Mouse (Mus musculus) MEL (cell line): ENCODE results near the gene Chd3. TPM values are rescaled to one million over a fixed set of nuclear protein-coding genes. Genes with fewer than 3 reads are reported as not detected.
A peak's percentile ranks its signal among the peaks of the same experiment; 100 is the strongest.

Experiments
- CHD1 ChIP-seq: IDR thresholded peaks from 2 replicates; pipeline ENCODE4 v1.6.1; 2012; ENCODE audit warnings: low read depth, mild to moderate bottlenecking, inconsistent platforms, low read length, improper control_type of control experiment
- E2F4 ChIP-seq: IDR thresholded peaks from 2 replicates; pipeline ENCODE4 v1.6.1; 2011; ENCODE audit warnings: low read depth, low read length, improper control_type of control experiment, borderline replicate concordance
- EP300 ChIP-seq, 2 experiments: IDR thresholded peaks; 2 replicates each; pipeline ENCODE4 v1.6.1; 2011; ENCODE audit warnings: improper control_type of control experiment in 2 of 2, low read length in 2 of 2, low read depth in 1 of 2, mild to moderate bottlenecking in 1 of 2
- ETS1 ChIP-seq: IDR thresholded peaks from 2 replicates; pipeline ENCODE4 v1.6.1; 2012; ENCODE audit warnings: low read depth, mild to moderate bottlenecking, inconsistent platforms, low read length, improper control_type of control experiment, moderate library complexity
- GABPA ChIP-seq: IDR thresholded peaks from 2 replicates; pipeline ENCODE4 v1.6.1; 2012; ENCODE audit warnings: low read depth, mild to moderate bottlenecking, inconsistent platforms, low read length, improper control_type of control experiment, moderate library complexity
- HCFC1 ChIP-seq: IDR thresholded peaks from 2 replicates; pipeline ENCODE4 v1.6.1; 2012; ENCODE audit warnings: low read depth, mild to moderate bottlenecking, inconsistent platforms, low read length, improper control_type of control experiment, moderate library complexity
- JUND ChIP-seq: IDR thresholded peaks from 2 replicates; pipeline ENCODE4 v1.6.1; 2011; ENCODE audit warnings: low read depth, mild to moderate bottlenecking, improper control_type of control experiment, low read length
- KAT2A ChIP-seq: conservative IDR thresholded peaks from 2 replicates; pipeline ENCODE4 v1.6.1; 2012; ENCODE audit warnings: low read depth, low read length, improper control_type of control experiment, inconsistent platforms
- MAFK ChIP-seq: IDR thresholded peaks from 2 replicates; pipeline ENCODE4 v1.6.1; 2011; ENCODE audit warnings: low read depth, mild to moderate bottlenecking, low read length, improper control_type of control experiment, borderline replicate concordance
- MAZ ChIP-seq: IDR thresholded peaks from 2 replicates; pipeline ENCODE4 v1.6.1; 2012; ENCODE audit warnings: low read depth, mild to moderate bottlenecking, inconsistent platforms, low read length, improper control_type of control experiment
- MYC ChIP-seq: IDR thresholded peaks from 2 replicates; pipeline ENCODE4 v1.6.1; 2011; ENCODE audit warnings: low read depth, mild to moderate bottlenecking, low read length, improper control_type of control experiment, moderate library complexity
- NRF1 ChIP-seq: IDR thresholded peaks from 2 replicates; pipeline ENCODE4 v1.6.1; 2014; ENCODE audit warnings: low read depth, mild to moderate bottlenecking, inconsistent platforms, low read length, improper control_type of control experiment, moderate library complexity; ENCODE audit not compliant: poor library complexity, insufficient read depth, severe bottlenecking
- POLR2A ChIP-seq, 2 experiments: IDR thresholded peaks; 2 replicates each; pipeline ENCODE4 v1.6.1; 2011 to 2012; ENCODE audit warnings: low read length in 2 of 2, mild to moderate bottlenecking in 2 of 2, control low read depth in 1 of 2, improper control_type of control experiment in 1 of 2, low read depth in 1 of 2, moderate library complexity in 1 of 2; ENCODE audit not compliant: control insufficient read depth in 1 of 2, insufficient read depth in 1 of 2, poor library complexity in 1 of 2
- POLR2AphosphoS5 ChIP-seq: IDR thresholded peaks from 2 replicates; pipeline ENCODE4 v1.6.1; 2012; ENCODE audit warnings: low read depth, borderline replicate concordance, mild to moderate bottlenecking, inconsistent platforms, low read length, moderate library complexity, mixed read lengths
- RAD21 ChIP-seq: IDR thresholded peaks from 2 replicates; pipeline ENCODE4 v1.6.1; 2011; ENCODE audit warnings: mild to moderate bottlenecking, low read depth, low read length, improper control_type of control experiment
- SIN3A ChIP-seq: IDR thresholded peaks from 2 replicates; pipeline ENCODE4 v1.6.1; 2012; ENCODE audit warnings: low read length, improper control_type of control experiment, inconsistent platforms
- SMC3 ChIP-seq: IDR thresholded peaks from 2 replicates; pipeline ENCODE4 v1.6.1; 2011; ENCODE audit warnings: low read depth, low read length, improper control_type of control experiment
- TAL1 ChIP-seq: IDR thresholded peaks from 2 replicates; pipeline ENCODE4 v1.6.1; 2012; ENCODE audit warnings: mild to moderate bottlenecking, inconsistent platforms, low read length, moderate library complexity, mixed read lengths
- TBP ChIP-seq: IDR thresholded peaks from 2 replicates; pipeline ENCODE4 v1.8.0; 2011; ENCODE audit warnings: low read depth, low read length, improper control_type of control experiment
- TCF12 ChIP-seq: IDR thresholded peaks from 2 replicates; pipeline ENCODE4 v1.6.1; 2014; ENCODE audit warnings: low read depth, mild to moderate bottlenecking, inconsistent platforms, low read length, improper control_type of control experiment, moderate library complexity
- UBTF ChIP-seq: IDR thresholded peaks from 2 replicates; pipeline ENCODE4 v1.6.1; 2012; ENCODE audit warnings: low read depth, mild to moderate bottlenecking, inconsistent platforms, low read length, improper control_type of control experiment, moderate library complexity, borderline replicate concordance; ENCODE audit not compliant: insufficient read depth
- USF1 ChIP-seq: IDR thresholded peaks from 2 replicates; pipeline ENCODE4 v1.6.1; 2014; ENCODE audit warnings: low read depth, mild to moderate bottlenecking, inconsistent platforms, low read length, improper control_type of control experiment, moderate library complexity
- ZC3H11A ChIP-seq: IDR thresholded peaks from 2 replicates; pipeline ENCODE4 v1.6.1; 2012; ENCODE audit warnings: low read depth, mild to moderate bottlenecking, inconsistent platforms, low read length, improper control_type of control experiment
- ZMIZ1 ChIP-seq: IDR thresholded peaks from 2 replicates; pipeline ENCODE4 v1.6.1; 2012; ENCODE audit warnings: low read depth, mild to moderate bottlenecking, inconsistent platforms, low read length, improper control_type of control experiment, moderate library complexity
- polyA plus RNA-seq, 2 experiments: library from polyadenylated mRNA; stranded (reverse) in 1 of 2; unstranded in 1 of 2; fragments of >175 nt in 1 of 2; fragments of >200 nt in 1 of 2; gene quantifications; 2 replicates each; pipeline versions ENCODE4 v1.2.1 to v1.2.4; 2012; ENCODE audit warnings: low replicate concordance in 2 of 2, low read depth in 1 of 2; ENCODE audit not compliant: insufficient read length in 2 of 2, insufficient read depth in 1 of 2, missing spikeins in 1 of 2
- total RNA-seq: library from RNA; depleted of rRNA; stranded (reverse); fragments of 300-350 nt; gene quantifications from 2 replicates; pipeline ENCODE4 v1.2.3, GENCODE M21; 2012

Chd3 gene
- total and polyA plus RNA-seq, 3 experiments = 37.3 to 84.9 TPM; not detected in 1

GRCm38 (mm10) chr11:69417449-69418384 lies 48.5 kb upstream of the Chd3 start (continued):
- no peak; the same call in 1 of the 2 replicates for TF ChIP-seq ZC3H11A
- TF ChIP-seq ETS1 = peak; percentile 94
- no peak; the same call in 1 of the 2 replicates for TF ChIP-seq SMC3
- no peak for TF ChIP-seq MAFK
- TF ChIP-seq GABPA = no peak
- peak; percentile 97 for TF ChIP-seq ZMIZ1
- TF ChIP-seq CHD1 = peak; percentile 87; the same call in 1 of the 2 replicates
- no peak for TF ChIP-seq UBTF
- no peak; the same call in 1 of the 2 replicates for TF ChIP-seq KAT2A
- peak; percentile 99 for TF ChIP-seq MAZ
- 0 out of 2 replicates have a peak, but pooled peaks have one; percentile 10 for TF ChIP-seq JUND
- no peak for TF ChIP-seq E2F4
- no peak for TF ChIP-seq RAD21
- TF ChIP-seq HCFC1 = peak; percentile 81
- no peak for TF ChIP-seq POLR2AphosphoS5
- TF ChIP-seq EP300 (IDR thresholded peaks at IDR 0.05; ENCODE audit: low read depth in 1 of 2, low read length in 2 of 2) = peak in 1 of 2 experiments; percentile 79; a peak in 2 of 4 replicates
- TF ChIP-seq NRF1 = no peak; the same call in 1 of the 2 replicates
- peak; percentile 88 for TF ChIP-seq MYC
- TF ChIP-seq USF1 = peak; percentile 90
- peak; percentile 65 to 83; a peak in 3 of 4 replicates for TF ChIP-seq POLR2A (IDR thresholded peaks at IDR 0.05; ENCODE audit: control insufficient read depth in 1 of 2, insufficient read depth in 1 of 2, low read depth in 1 of 2, low read length in 2 of 2, poor library complexity in 1 of 2)
- TF ChIP-seq SIN3A = peak; percentile 100
- 0 out of 2 replicates have a peak, but pooled peaks have one; percentile 6 for TF ChIP-seq TAL1
- TF ChIP-seq TBP = peak; percentile 84
- TF ChIP-seq TCF12 = peak; percentile 65
- TF ChIP-seq, all 39 proteins: peak for 24
